In the genomic region with DNA sequence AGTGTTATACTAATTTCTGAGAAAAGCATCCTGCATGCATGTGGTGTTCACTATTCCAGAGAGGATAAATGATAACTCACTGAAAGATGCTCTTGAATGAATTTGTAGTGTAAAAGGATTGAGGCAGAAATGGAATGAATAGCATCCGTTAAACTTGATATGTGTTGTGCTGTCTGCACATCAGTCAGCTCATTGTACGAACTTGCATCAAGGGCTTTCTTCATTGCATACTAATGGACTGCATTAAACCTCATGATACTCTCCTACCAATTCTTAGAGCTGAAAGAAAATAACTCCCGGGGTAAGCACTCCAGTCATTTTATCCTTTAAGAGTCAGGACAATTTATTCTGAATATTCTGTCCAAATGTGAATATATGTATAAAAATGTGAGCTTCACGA, we compare ENCODE assay signal across 21 mouse cellular contexts.
A peak's percentile ranks its signal among the peaks of the same experiment; 100 is the strongest.
DNase-seq lines count a peak whose midpoint lies in the region; ATAC-seq and TF ChIP-seq lines count a peak whose summit lies in the region.
"Had no signal": no experiment of that assay in that cellular context is flagged by ENCODE, and none has a peak within 500 bp of the region (broad histone marks: within the 10 kb centered on the region; RNA-seq: fewer than 3 reads in every experiment).

No protein-coding gene starts in this region.

- DNase-seq in forebrain, embryonic 14.5 days (ENCODE audit: low spot score), result peak; percentile 23
- peak; percentile 1 for DNase-seq in hindbrain, postnatal 0 days (ENCODE audit: low spot score)
- no peak for DNase-seq in urinary bladder, postnatal 25 days (ENCODE audit: low spot score)
- DNase-seq: adrenal gland, adult 2 months; adrenal gland, postnatal 25 days; cerebellum, adult 2 months; cerebellum, postnatal 10 days; gastrocnemius, postnatal 14 days; heart, adult 2 months; heart, postnatal 14 days had no signal

- no peaks in the 10 kb centered on the region for H3K9me3 ChIP-seq in forebrain, embryonic 14.5 days (replicated peaks; ENCODE audit: control insufficient read depth, low read length)
- no peaks in the 10 kb centered on the region for H3K9me3 ChIP-seq in forebrain, embryonic 12.5 days
- H3K9me3 ChIP-seq in hindbrain, postnatal 0 days (ENCODE audit: low read length), result no peaks in the 10 kb centered on the region
- H3K9me3 ChIP-seq in hindbrain, embryonic 12.5 days (replicated peaks), result no peaks in the 10 kb centered on the region
- no peaks in the 10 kb centered on the region for H3K9me3 ChIP-seq in neural tube, embryonic 14.5 days (ENCODE audit: control insufficient read depth, low read length)
- no peaks in the 10 kb centered on the region for H3K9me3 ChIP-seq in neural tube, embryonic 15.5 days (replicated peaks)
- H3K9me3 ChIP-seq in midbrain, embryonic 16.5 days (replicated peaks; ENCODE audit: control insufficient read depth, low read length, poor library complexity, severe bottlenecking), result no peaks in the 10 kb centered on the region
- H3K9me3 ChIP-seq: embryonic facial prominence, embryonic 10.5 days; heart, embryonic 15.5 days had no signal

- peak; percentile 29; the same call in 1 of the 2 replicates for ATAC-seq in forebrain, embryonic 14.5 days
- no peak for ATAC-seq in forebrain, embryonic 12.5 days (ENCODE audit: low FRiP score)
- ATAC-seq in hindbrain, postnatal 0 days, result no peak
- no peak for ATAC-seq in hindbrain, embryonic 12.5 days (ENCODE audit: low FRiP score)
- peak; percentile 46; the same call in 1 of the 2 replicates for ATAC-seq in neural tube, embryonic 14.5 days (ENCODE audit: low read depth)
- ATAC-seq in neural tube, embryonic 15.5 days (ENCODE audit: low FRiP score), result no peak
- ATAC-seq in midbrain, embryonic 16.5 days, result peak; percentile 56; the same call in 1 of the 2 replicates
- ATAC-seq: intestine, embryonic 16.5 days; Patski had no signal

- H3K36me3 ChIP-seq in forebrain, embryonic 14.5 days (ENCODE audit: control insufficient read depth, insufficient read depth, low read length), result no peaks in the 10 kb centered on the region
- no peaks in the 10 kb centered on the region for H3K36me3 ChIP-seq in forebrain, embryonic 12.5 days (replicated peaks)
- no peaks in the 10 kb centered on the region for H3K36me3 ChIP-seq in hindbrain, postnatal 0 days (ENCODE audit: insufficient read depth, low read length)
- H3K36me3 ChIP-seq in hindbrain, embryonic 12.5 days, result no peaks in the 10 kb centered on the region
- no peaks in the 10 kb centered on the region for H3K36me3 ChIP-seq in neural tube, embryonic 14.5 days (ENCODE audit: control insufficient read depth, insufficient read depth, low read length)
- no peaks in the 10 kb centered on the region for H3K36me3 ChIP-seq in neural tube, embryonic 15.5 days
- H3K36me3 ChIP-seq in midbrain, embryonic 16.5 days (ENCODE audit: control insufficient read depth, insufficient read depth, low read length), result no peaks in the 10 kb centered on the region
- H3K36me3 ChIP-seq: embryonic facial prominence, embryonic 10.5 days; heart, embryonic 15.5 days had no signal

- no peak overlapping the region for H3K4me3 ChIP-seq in forebrain, embryonic 14.5 days (ENCODE audit: low read depth, low read length)
- no peak overlapping the region for H3K4me3 ChIP-seq in forebrain, embryonic 12.5 days (replicated peaks)
- no peak overlapping the region for H3K4me3 ChIP-seq in hindbrain, postnatal 0 days (ENCODE audit: low read length)
- H3K4me3 ChIP-seq in hindbrain, embryonic 12.5 days, result no peak overlapping the region
- no peak overlapping the region for H3K4me3 ChIP-seq in neural tube, embryonic 14.5 days (ENCODE audit: low read depth, low read length)
- H3K4me3 ChIP-seq in neural tube, embryonic 15.5 days (replicated peaks), result no peak overlapping the region
- H3K4me3 ChIP-seq in midbrain, embryonic 16.5 days (ENCODE audit: low read depth, low read length), result no peak overlapping the region
- H3K4me3 ChIP-seq: embryonic facial prominence, embryonic 10.5 days; heart, adult 2 months; heart, embryonic 15.5 days had no signal

- H3K27ac ChIP-seq in forebrain, embryonic 14.5 days (ENCODE audit: low read depth, low read length), result no peak overlapping the region
- H3K27ac ChIP-seq in forebrain, embryonic 12.5 days, result no peak overlapping the region
- H3K27ac ChIP-seq in hindbrain, postnatal 0 days, result no peak overlapping the region
- H3K27ac ChIP-seq in hindbrain, embryonic 12.5 days, result no peak overlapping the region
- H3K27ac ChIP-seq in neural tube, embryonic 14.5 days (ENCODE audit: low read depth, low read length), result no peak overlapping the region
- no peak overlapping the region for H3K27ac ChIP-seq in neural tube, embryonic 15.5 days (replicated peaks)
- no peak overlapping the region for H3K27ac ChIP-seq in midbrain, embryonic 16.5 days (ENCODE audit: low read length)
- H3K27ac ChIP-seq: embryonic facial prominence, embryonic 10.5 days; heart, adult 2 months; heart, embryonic 15.5 days had no signal

- H3K4me1 ChIP-seq in forebrain, embryonic 14.5 days (ENCODE audit: control insufficient read depth, insufficient read depth, low read length), result no peaks in the 10 kb centered on the region
- H3K4me1 ChIP-seq in forebrain, embryonic 12.5 days, result no peaks in the 10 kb centered on the region
- H3K4me1 ChIP-seq in hindbrain, postnatal 0 days (ENCODE audit: insufficient read depth, low read length), result no peaks in the 10 kb centered on the region
- no peaks in the 10 kb centered on the region for H3K4me1 ChIP-seq in hindbrain, embryonic 12.5 days
- 0 out of 2 replicates have a peak, but pooled peaks cover 3% of the 10 kb centered on the region for H3K4me1 ChIP-seq in neural tube, embryonic 14.5 days (ENCODE audit: control insufficient read depth, insufficient read depth, low read length)
- H3K4me1 ChIP-seq in neural tube, embryonic 15.5 days, result no peaks in the 10 kb centered on the region
- no peaks in the 10 kb centered on the region for H3K4me1 ChIP-seq in midbrain, embryonic 16.5 days (ENCODE audit: control insufficient read depth, insufficient read depth, low read length)
- H3K4me1 ChIP-seq: embryonic facial prominence, embryonic 10.5 days; heart, embryonic 15.5 days had no signal

- WGBS in forebrain, embryonic 14.5 days, result 45% methylated on average over 4 of the region's 4 CpGs
- WGBS in forebrain, embryonic 12.5 days, result 45% methylated on average over 4 of the region's 4 CpGs
- 48% methylated on average over 4 of the region's 4 CpGs for WGBS in hindbrain, postnatal 0 days
- WGBS in hindbrain, embryonic 12.5 days, result 61% methylated on average over 4 of the region's 4 CpGs
- WGBS in neural tube, embryonic 14.5 days, result 49% methylated on average over 4 of the region's 4 CpGs
- 43% methylated on average over 4 of the region's 4 CpGs for WGBS in neural tube, embryonic 15.5 days
- 31% methylated on average over 4 of the region's 4 CpGs for WGBS in midbrain, embryonic 16.5 days

- H3K27me3 ChIP-seq in forebrain, embryonic 14.5 days (replicated peaks; ENCODE audit: control insufficient read depth, insufficient read depth, low read length), result no peaks in the 10 kb centered on the region
- no peaks in the 10 kb centered on the region for H3K27me3 ChIP-seq in forebrain, embryonic 12.5 days
- no peaks in the 10 kb centered on the region for H3K27me3 ChIP-seq in hindbrain, postnatal 0 days (ENCODE audit: insufficient read depth, low read length)
- no peaks in the 10 kb centered on the region for H3K27me3 ChIP-seq in hindbrain, embryonic 12.5 days
- H3K27me3 ChIP-seq in neural tube, embryonic 14.5 days (ENCODE audit: control insufficient read depth, insufficient read depth, low read length), result no peaks in the 10 kb centered on the region
- no peaks in the 10 kb centered on the region for H3K27me3 ChIP-seq in neural tube, embryonic 15.5 days (replicated peaks)
- H3K27me3 ChIP-seq in midbrain, embryonic 16.5 days (ENCODE audit: control insufficient read depth, insufficient read depth, low read depth, low read length), result no peaks in the 10 kb centered on the region
- H3K27me3 ChIP-seq: CH12.LX; heart, embryonic 15.5 days; Patski had no signal

- no peak overlapping the region for H3K9ac ChIP-seq in forebrain, embryonic 14.5 days (ENCODE audit: low read length)
- H3K9ac ChIP-seq in forebrain, embryonic 12.5 days, result no peak overlapping the region
- no peak overlapping the region for H3K9ac ChIP-seq in hindbrain, postnatal 0 days (replicated peaks; ENCODE audit: low read length)
- no peak overlapping the region for H3K9ac ChIP-seq in hindbrain, embryonic 12.5 days
- no peak overlapping the region for H3K9ac ChIP-seq in neural tube, embryonic 14.5 days (replicated peaks; ENCODE audit: low read depth, low read length)
- H3K9ac ChIP-seq in neural tube, embryonic 15.5 days (replicated peaks), result no peak overlapping the region
- no peak overlapping the region for H3K9ac ChIP-seq in midbrain, embryonic 16.5 days (ENCODE audit: low read depth, low read length)
- H3K9ac ChIP-seq: heart, embryonic 15.5 days had no signal

- no peak for TF ChIP-seq CTCF in hindbrain, postnatal 0 days (IDR thresholded peaks at IDR 0.05; ENCODE audit: low read depth)

- H3K4me2 ChIP-seq in forebrain, embryonic 14.5 days (ENCODE audit: low read length), result no peak overlapping the region
- H3K4me2 ChIP-seq in forebrain, embryonic 12.5 days, result no peak overlapping the region
- H3K4me2 ChIP-seq in hindbrain, postnatal 0 days (ENCODE audit: low read depth, low read length), result no peak overlapping the region
- H3K4me2 ChIP-seq in hindbrain, embryonic 12.5 days (replicated peaks), result no peak overlapping the region
- no peak overlapping the region for H3K4me2 ChIP-seq in neural tube, embryonic 14.5 days (ENCODE audit: low read depth, low read length)
- no peak overlapping the region for H3K4me2 ChIP-seq in neural tube, embryonic 15.5 days
- no peak overlapping the region for H3K4me2 ChIP-seq in midbrain, embryonic 16.5 days (ENCODE audit: low read length)
- H3K4me2 ChIP-seq: heart, embryonic 11.5 days; heart, embryonic 15.5 days had no signal

Comparison
In these comparisons a context has a peak if more than half of its experiments do, and no peak if none do; other contexts are left out.
1. ATAC-seq: peak in forebrain, embryonic 14.5 days (single experiment), neural tube, embryonic 14.5 days (single experiment) and midbrain, embryonic 16.5 days (single experiment); none in forebrain, embryonic 12.5 days (single experiment), hindbrain, postnatal 0 days (single experiment), hindbrain, embryonic 12.5 days (single experiment) and neural tube, embryonic 15.5 days (single experiment).